Mouse (Mus musculus): Measurements from ENCODE around the gene Gm47283.
A peak's percentile ranks its signal among the peaks of the same experiment; 100 is the strongest.
"Not testable (repeated sequence)": the region's sequence is repeated elsewhere in the genome, so short reads cannot be mapped to it uniquely, and the experiment has no call there.

Gm47283 gene

GRCm38 (mm10) chrY:90784438-90784837 is at the start of gene Gm47283:
TSS of gene Gm47283 (plus strand) at chrY:90784738.
- DNase-seq (ENCODE audit: low spot score in 2 of 2) = not testable (repeated sequence)

GRCm38 (mm10) chrY:90735181-90735895 is 49.2 kb upstream of the Gm47283 start:
- not testable (repeated sequence) for DNase-seq (ENCODE audit: low spot score in 2 of 2)

DNA sequence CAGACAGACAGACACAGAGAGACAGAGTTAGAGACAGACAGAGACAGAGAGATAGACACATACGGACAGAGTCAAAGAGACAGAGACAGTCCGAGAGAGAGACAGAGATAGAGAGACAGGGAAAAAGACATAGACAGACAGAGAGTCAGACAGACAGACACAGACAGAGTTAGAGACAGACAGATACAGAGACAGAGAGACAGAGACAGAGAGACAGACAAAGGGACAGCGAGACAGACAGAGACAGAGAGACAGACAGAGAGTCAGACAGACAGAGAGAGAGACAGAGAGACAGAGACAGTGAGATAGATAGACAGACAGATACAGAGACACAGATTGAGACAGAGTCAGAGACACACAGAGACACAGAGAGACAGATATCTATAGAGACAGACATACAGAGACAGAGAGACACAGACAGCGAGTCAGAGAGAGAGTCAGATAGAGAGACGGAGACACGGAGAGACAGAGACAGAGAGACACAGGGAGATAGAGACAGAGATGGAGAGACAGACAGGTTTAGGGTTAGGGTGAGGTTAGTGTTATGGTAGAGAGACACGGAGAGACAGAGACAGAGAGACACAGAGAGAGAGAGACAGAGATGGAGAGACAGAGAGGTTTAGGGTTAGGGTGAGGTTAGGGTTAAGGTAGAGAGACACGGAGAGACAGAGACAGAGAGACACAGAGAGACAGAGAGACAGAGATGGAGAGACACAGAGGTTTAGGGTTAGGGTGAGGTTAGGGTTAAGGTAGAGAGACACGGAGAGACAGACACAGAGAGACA is 48.1 kb upstream of the Gm47283 start:
- DNase-seq (ENCODE audit: low spot score in 2 of 2) = not testable (repeated sequence)

DNA sequence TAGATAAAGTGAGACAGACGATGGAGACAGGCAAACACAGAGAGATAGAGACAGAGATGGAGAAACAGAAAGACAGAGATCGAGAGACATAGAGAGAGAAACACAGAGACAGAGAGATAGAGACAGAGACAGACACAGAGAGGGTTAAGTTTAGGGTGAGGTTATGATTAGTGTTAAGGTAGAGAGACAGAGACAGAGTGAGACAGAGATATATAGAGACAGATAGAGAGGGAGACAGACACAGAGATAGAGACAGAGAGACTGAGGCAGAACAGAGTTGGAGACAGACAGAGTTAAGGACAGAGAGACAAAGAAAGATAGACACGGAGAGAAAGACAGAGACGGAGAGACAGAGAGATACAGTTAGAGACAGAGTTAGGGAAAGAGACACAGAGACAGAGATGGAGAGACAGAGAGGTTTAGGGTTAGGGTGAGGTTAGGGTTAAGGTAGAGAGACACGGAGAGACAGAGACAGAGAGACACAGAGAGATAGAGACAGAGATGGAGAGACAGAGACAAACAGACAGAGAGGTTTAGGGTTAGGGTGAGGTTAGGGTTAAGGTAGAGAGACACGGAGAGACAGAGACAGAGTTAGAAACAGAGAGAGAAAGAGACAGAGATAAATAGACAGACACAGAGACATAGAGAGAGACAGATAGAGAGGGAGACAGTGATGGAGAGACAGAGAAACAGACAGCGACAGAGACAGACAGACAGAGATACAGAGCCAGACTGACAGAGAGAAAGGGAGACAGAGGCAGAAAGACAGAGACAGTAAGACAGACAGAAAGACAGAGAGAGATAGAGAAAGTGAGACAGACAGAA is 46.7 kb upstream of the Gm47283 start:
- DNase-seq (ENCODE audit: low spot score in 2 of 2) = no peak

- DNase-seq (ENCODE audit: low spot score in 2 of 2) = no peak
These were observed 46.2 kb upstream of the Gm47283 start for GRCm38 (mm10) chrY:90738431-90738680.

DNA sequence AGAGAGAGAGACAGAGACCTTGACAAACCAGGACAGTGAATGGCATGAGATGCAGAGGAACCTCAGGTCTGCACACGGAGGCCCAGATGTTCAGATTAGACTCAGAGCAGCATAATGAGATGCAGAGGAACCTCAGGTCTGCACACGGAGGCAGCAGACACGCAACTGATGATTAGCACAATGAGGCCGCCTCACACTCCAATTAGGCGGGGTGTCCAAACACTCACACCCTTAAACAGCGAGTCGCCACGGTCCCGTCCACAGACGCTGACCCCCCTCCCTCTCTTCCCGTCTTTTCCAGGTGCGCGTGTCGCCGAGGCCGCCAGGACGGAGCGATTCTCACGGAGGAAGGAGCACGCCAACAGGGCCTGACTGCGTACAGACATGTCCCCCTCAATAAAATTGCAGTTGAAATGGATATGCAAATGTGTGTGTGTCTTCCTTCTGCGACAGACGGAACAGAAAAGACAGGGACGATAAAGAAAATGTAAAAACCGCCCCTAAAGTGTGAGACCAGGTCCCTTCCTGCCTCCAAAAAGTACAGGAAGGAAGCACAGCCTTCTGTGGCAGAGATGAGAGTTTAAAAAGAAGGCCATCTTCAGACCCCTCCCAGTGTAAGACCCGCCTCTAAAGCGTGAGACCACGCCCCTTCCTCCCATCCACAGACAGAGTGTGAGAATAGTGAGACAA is 45.6 kb upstream of the Gm47283 start:
- DNase-seq (ENCODE audit: low spot score in 2 of 2) = peak; percentile 37 to 42

DNA sequence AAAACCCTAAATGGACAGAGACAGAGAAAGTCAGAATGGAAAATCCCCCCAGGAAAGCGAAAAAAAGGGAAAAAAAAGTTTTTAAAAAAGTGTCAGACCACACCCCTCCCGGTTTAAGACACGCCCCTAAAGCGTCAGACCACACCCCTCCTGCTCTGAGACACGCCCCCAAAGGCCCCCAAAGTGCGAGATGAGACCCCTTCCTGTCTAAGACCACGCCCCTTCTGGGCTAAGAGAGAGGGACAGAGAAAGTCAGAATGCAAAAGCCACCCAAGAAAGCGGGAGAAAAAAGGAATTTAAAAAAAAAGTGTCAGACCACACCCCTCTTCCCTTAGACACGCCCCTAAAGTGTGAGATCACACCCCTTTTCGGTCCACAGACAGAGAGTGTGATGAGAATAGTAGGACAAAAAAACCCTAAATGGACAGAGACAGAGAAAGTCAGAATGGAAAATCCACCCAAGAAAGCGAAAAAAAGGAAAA is 45.0 kb upstream of the Gm47283 start:
- peak; percentile 21 to 29 for DNase-seq (ENCODE audit: low spot score in 2 of 2)

DNA sequence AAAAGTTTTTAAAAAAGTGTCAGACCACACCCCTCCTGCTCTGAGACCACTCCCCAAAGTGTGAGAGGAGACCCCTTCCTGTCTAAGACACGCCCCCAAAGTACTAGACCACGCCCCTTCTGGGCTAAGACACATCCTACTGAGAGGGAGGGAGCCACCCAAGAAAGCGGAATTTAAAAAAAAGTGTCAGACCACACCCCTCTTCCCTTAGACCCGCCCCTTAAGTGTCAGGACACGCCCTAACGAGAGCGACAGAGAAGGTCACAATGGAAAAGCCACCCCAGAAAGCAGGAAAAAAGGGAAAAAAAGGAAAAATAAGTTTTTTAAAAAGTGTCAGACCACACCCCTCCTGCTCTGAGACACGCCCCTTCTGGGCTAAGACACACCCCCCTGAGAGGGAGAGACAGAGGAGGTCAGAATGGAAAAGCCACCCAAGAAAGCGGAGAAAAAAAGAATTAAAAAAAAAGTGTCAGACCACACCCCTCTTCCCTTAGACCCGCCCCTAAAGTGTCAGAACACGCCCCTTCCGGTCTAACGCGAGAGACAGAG is 44.5 kb upstream of the Gm47283 start:
- DNase-seq (ENCODE audit: low spot score in 2 of 2) = peak; percentile 41 to 55

GRCm38 (mm10) chrY:90741006-90741405 is 43.5 kb upstream of the Gm47283 start:
- peak; percentile 21 to 28 for DNase-seq (ENCODE audit: low spot score in 2 of 2)

- peak in 1 of 2 experiments; percentile 22 for DNase-seq (ENCODE audit: low spot score in 2 of 2)
These were observed 42.9 kb upstream of the Gm47283 start for GRCm38 (mm10) chrY:90741452-90742260.

DNA sequence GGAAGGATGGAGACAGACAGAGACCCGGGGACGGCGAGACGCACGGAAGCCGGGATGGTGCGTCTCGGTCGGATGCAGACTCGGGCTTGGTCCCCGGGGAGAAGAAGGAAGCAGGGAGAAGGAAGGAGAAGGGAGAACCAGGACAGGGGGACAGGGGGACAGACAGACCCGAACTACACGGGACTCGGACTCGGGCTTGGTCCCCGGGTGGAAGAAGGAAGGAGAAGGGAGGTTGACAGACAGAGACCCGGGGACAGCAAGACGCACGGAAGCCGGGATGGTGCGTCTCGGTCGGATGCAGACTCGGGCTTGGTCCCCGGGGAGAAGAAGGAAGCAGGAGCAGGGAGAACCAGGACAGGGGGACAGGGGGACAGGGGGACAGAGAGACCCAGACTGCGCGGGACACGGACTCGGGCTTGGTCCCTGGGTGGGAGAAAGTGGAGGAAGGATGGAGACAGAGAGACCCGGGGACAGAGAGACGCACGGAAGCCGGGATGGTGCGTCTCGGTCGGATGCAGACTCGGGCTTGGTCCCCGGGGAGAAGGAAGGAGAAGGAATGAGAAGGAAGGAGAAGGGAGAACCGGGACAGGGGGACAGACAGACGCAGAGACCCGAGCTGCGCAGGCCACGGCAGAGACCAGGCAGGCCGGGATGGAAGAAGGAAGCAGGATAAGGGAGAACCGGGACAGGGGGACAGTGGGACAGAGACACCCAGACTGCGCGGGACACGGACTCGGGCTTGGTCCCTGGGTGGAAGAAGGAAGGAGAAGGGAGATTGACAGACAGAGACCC is 42.1 kb upstream of the Gm47283 start:
- DNase-seq (ENCODE audit: low spot score in 2 of 2) = peak in 1 of 2 experiments; percentile 17

GRCm38 (mm10) chrY:90743053-90743810 is 41.3 kb upstream of the Gm47283 start:
- peak in 1 of 2 experiments; percentile 18 for DNase-seq (ENCODE audit: low spot score in 2 of 2)

DNA sequence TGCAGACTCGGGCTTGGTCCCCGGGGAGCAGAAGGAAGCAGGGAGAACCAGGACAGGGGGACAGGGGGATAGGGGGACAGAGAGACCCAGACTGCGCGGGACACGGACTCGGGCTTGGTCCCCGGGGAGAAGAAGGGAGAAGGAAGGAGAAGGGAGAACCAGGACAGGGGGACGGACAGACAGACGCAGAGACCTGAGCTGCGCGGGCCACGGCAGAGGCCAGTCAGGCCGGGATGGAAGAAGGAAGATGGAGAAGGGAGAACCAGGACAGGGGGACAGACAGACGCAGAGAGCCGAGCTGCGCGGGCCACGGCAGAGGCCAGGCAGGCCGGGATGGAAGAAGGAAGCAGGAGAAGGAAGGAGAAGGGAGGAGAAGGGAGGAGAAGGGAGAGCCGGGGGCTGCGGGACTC is 40.7 kb upstream of the Gm47283 start:
- no peak for DNase-seq (ENCODE audit: low spot score in 2 of 2)

DNA sequence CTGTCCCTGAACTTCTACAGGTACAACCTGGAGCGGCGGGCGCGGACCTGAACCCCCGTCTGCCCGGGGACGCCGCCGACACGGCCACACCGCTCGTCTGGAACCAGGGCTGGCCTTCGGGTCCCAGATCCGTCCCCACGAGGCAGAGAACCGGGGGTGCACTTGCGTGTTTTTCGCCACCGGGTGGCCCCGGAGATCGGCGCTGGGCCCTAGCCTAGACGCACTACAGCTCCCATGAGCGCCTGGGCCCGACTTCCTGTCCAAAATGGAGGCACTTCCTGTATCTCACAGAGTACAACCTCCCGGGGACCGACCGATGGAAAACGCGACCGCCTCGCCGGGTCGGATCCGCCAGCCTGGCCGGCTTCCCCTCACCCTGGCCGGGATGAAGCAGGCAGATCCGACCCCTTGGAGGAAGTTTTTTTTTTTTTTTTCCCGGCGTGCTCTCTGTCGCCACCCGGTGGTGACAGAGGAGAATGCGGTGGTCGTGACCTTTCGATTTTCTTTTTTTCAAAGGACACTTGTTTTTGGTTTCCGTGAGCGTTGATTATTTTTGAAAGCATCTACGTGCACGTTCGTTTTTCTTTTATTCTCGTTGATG is 40.1 kb upstream of the Gm47283 start:
- DNase-seq (ENCODE audit: low spot score in 2 of 2) = peak; percentile 81 to 85

DNA sequence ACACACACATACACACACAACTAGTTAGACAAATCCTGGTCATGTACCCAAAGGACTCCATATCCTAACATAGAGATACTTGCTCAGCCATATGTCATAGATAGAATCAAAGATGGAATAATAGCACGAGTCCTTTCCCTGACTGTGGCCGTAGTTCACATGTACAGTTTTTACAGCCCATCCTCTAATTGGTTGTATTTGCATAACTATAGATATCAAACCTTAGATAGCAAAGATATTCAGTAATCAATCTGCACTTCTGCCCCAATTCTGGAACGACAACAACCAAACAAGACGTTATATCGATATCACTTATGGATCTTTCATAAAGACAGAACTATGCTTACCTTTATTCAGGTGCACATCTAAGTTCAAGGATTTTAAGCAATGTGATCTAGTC is 39.3 kb upstream of the Gm47283 start:
- DNase-seq (ENCODE audit: low spot score in 2 of 2) = not testable (repeated sequence)

GRCm38 (mm10) chrY:90754721-90755120 is 29.8 kb upstream of the Gm47283 start, which contains the start of gene Gm21860:
TSS of gene Gm21860 (minus strand) at chrY:90754821.
- DNase-seq (ENCODE audit: low spot score in 2 of 2) = not testable (repeated sequence)

- DNase-seq (ENCODE audit: low spot score in 2 of 2) = not testable (repeated sequence)
These were observed 54.5 kb downstream of the Gm47283 start, which contains the start of gene Gm21748 for GRCm38 (mm10) chrY:90839077-90839476. TSS of gene Gm21748 (minus strand) at chrY:90839177.
